Mouse (Mus musculus): ENCODE measurements at regions not wholly inside any gene's neighbourhood (a gene's known extent, or its start where the extent isn't known, plus 50 kb on each side); places are given as distances from the start of the nearest gene placed in this dataset.

DNA sequence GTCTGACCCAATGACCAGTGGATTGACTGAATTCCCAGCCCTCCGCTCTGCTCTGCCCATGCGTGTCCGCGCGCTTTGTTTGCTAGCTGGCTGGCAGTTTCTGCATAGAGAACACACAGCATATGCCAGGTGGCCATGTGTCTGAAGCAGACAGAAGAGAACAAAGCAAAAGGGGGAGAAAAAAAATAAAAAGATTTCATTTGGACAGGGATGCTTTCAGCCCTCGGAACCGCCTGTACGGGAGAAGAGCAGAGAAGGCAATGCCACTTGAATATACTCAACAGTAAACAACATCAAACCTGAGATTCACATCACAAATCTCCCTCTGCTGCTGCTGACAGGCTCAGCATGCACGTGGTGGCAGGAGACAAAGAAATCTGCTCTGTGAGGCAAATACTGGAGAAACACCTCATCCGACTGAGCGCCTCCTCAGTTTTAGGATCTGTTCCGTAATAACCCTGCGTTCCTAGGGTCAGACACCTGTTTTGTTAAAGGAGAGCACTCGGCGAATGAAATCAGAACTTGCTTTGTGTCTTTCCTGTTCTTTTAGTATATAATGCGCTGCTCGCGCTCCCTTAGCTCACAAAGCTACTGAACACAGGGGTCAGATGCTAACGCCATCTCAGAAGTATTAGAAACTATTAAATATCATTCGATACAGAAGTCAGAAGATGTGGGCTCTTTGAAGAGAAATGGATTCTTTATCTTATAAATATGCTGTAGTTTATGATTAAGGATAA lies 186.3 kb upstream of the Gm11146 start:
- H3K4me3 ChIP-seq (ENCODE audit: low read depth, low read length) = peak overlapping the region; percentile 17
- peak; percentile 88 for ATAC-seq (ENCODE audit: low FRiP score)

DNA sequence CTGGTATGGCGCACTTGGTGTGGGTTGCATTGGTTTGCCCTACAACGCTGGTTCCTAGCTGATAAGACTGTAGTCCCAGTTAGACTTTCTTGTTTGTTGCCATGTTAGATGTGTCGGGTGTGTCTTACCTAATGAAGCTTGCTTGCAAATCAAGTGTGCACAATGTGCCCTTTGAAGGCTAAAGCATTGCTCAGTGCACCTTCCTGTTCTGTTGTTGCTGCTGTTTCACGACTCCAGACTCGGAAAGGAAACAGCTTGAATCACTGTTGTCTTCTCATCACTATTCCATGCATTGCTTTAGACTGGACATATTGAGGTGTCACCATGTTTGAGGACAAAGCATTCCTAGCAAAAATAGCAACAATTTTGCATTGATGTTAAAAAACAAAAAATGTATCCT lies 185.1 kb upstream of the Gm11146 start:
- Histone ChIP-seq H3K4me3 (ENCODE audit: low read depth, low read length) (no peak overlapping the region), H3K9ac (replicated peaks; ENCODE audit: low read length, poor library complexity, severe bottlenecking) (no peak overlapping the region), H3K4me2 (ENCODE audit: low read depth, low read length, poor library complexity, severe bottlenecking) (no peak overlapping the region), H3K27ac (ENCODE audit: low read depth, low read length) (0 out of 2 replicates have a peak overlapping the region, but pooled peaks have one; percentile 7), H3K36me3 (ENCODE audit: insufficient read depth, low read length) (no peaks in the 10 kb centered on the region), H3K4me1 (ENCODE audit: insufficient read depth, low read length) (no peaks in the 10 kb centered on the region), H3K27me3 (ENCODE audit: insufficient read depth, low read length) (no peaks in the 10 kb centered on the region), H3K9me3 (ENCODE audit: low read length) (no peaks in the 10 kb centered on the region)
- TF ChIP-seq CTCF (IDR thresholded peaks at IDR 0.05) = no peak
- DNase-seq (ENCODE audit: low spot score) = no peak
- WGBS = 80% methylated on average over 5 of the region's 5 CpGs
- no peak for ATAC-seq (ENCODE audit: low FRiP score)

More for the DNA sequence above, 186.3 kb upstream of the Gm11146 start:
- no peaks in the 10 kb centered on the region for H3K9me3 ChIP-seq (ENCODE audit: low read length)
- peak overlapping the region; percentile 94 for H3K27ac ChIP-seq (ENCODE audit: low read depth, low read length)
- peak; percentile 90 for DNase-seq (ENCODE audit: low spot score)
- peak overlapping the region; percentile 43 for H3K4me2 ChIP-seq (ENCODE audit: low read depth, low read length, poor library complexity, severe bottlenecking)
- peak; percentile 44 for TF ChIP-seq CTCF (IDR thresholded peaks at IDR 0.05)
- H3K4me1 ChIP-seq (ENCODE audit: insufficient read depth, low read length) = no peaks in the 10 kb centered on the region
- H3K36me3 ChIP-seq (ENCODE audit: insufficient read depth, low read length) = no peaks in the 10 kb centered on the region
- peak overlapping the region; percentile 66 for H3K9ac ChIP-seq (replicated peaks; ENCODE audit: low read length, poor library complexity, severe bottlenecking)
- WGBS = 17% methylated on average over 20 of the region's 20 CpGs
- no peaks in the 10 kb centered on the region for H3K27me3 ChIP-seq (ENCODE audit: insufficient read depth, low read length)

DNA sequence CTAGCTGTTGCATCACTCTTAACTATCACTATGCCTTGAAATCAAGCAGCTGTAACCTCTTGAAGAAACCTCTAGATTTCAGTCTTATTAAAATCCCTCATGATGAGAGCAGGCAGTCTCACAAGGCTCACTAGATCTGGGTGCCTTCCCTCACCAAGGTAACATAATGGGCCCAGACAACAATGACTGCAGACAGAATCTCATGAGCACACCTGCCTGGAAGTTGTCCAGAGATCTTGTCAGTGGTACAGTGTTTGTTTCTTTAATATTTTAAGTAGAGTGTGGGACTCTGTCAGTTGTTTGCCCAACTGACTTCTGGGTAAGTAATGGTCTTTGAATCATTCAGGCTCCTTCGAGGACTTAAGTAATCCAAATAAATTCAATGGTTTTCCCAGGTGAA lies 177.1 kb upstream of the Gm11146 start:
- ATAC-seq (ENCODE audit: low FRiP score) = no peak
- no peak overlapping the region for H3K4me2 ChIP-seq (ENCODE audit: low read depth, low read length, poor library complexity, severe bottlenecking)
- no peak for TF ChIP-seq CTCF (IDR thresholded peaks at IDR 0.05)
- 74% methylated on average over 1 of the region's 1 CpGs for WGBS
- no peaks in the 10 kb centered on the region for H3K27me3 ChIP-seq (ENCODE audit: insufficient read depth, low read length)
- H3K27ac ChIP-seq (ENCODE audit: low read depth, low read length) = no peak overlapping the region
- H3K9ac ChIP-seq (replicated peaks; ENCODE audit: low read length, poor library complexity, severe bottlenecking) = no peak overlapping the region
- H3K4me1 ChIP-seq (ENCODE audit: insufficient read depth, low read length) = no peaks in the 10 kb centered on the region
- DNase-seq (ENCODE audit: low spot score) = no peak
- H3K36me3 ChIP-seq (ENCODE audit: insufficient read depth, low read length) = no peaks in the 10 kb centered on the region
- H3K4me3 ChIP-seq (ENCODE audit: low read depth, low read length) = no peak overlapping the region
- no peaks in the 10 kb centered on the region for H3K9me3 ChIP-seq (ENCODE audit: low read length)

DNA sequence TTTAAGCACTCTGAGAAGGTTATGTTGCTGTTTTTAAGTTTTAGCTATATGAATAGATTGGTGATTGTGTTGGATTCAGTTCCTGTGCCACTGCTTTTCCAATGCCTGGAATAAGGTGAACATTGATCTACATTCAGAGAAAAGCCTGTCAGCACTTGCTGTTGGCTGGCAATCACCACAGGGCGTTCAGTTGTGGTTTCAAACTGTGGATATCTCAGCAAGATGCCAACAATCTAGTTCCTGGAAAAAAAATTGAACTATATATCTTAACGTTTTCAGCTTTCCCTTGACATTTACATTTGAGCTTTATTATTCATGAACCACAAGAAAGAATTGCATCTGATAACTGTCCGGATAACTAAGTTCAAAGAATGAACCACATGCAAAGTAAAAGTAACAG lies 170.2 kb upstream of the Gm11146 start:
- H3K27ac ChIP-seq (ENCODE audit: low read depth, low read length) = no peak overlapping the region
- 65% methylated on average over 3 of the region's 3 CpGs for WGBS
- H3K4me1 ChIP-seq (ENCODE audit: insufficient read depth, low read length) = no peaks in the 10 kb centered on the region
- H3K27me3 ChIP-seq (ENCODE audit: insufficient read depth, low read length) = no peaks in the 10 kb centered on the region
- H3K9ac ChIP-seq (replicated peaks; ENCODE audit: low read length, poor library complexity, severe bottlenecking) = no peak overlapping the region
- H3K4me3 ChIP-seq (ENCODE audit: low read depth, low read length) = no peak overlapping the region
- no peaks in the 10 kb centered on the region for H3K36me3 ChIP-seq (ENCODE audit: insufficient read depth, low read length)
- H3K4me2 ChIP-seq (ENCODE audit: low read depth, low read length, poor library complexity, severe bottlenecking) = no peak overlapping the region
- no peaks in the 10 kb centered on the region for H3K9me3 ChIP-seq (ENCODE audit: low read length)
- no peak for ATAC-seq (ENCODE audit: low FRiP score)
- no peak for DNase-seq (ENCODE audit: low spot score)
- no peak for TF ChIP-seq CTCF (IDR thresholded peaks at IDR 0.05)

DNA sequence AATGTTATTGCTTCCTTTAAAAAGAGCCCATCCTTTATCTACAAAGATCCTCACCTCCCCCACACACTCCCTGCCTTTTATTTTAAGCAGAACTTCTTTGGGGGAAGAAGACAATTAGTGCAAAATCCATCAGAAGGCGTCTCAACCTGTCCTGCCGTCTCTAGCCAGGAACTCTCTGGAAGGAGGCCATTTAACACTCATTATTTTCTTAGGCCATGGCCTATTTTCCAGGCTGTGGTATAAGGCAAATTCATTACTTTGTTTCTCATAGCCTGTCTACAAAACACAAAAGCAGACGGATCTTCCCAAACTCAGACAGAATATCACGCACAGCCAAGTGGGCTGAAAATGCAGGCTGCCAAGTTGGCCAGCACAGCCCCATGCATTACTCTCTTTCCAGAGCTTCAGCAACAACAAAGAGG lies 159.0 kb upstream of the Gm11146 start:
- no peak for TF ChIP-seq CTCF (IDR thresholded peaks at IDR 0.05)
- H3K27me3 ChIP-seq (ENCODE audit: insufficient read depth, low read length) = no peaks in the 10 kb centered on the region
- peak; percentile 56 for DNase-seq (ENCODE audit: low spot score)
- ATAC-seq (ENCODE audit: low FRiP score) = no peak
- H3K4me3 ChIP-seq (ENCODE audit: low read depth, low read length) = no peak overlapping the region
- 64% methylated on average over 4 of the region's 4 CpGs for WGBS
- H3K4me1 ChIP-seq (ENCODE audit: insufficient read depth, low read length) = 0 out of 2 replicates have a peak, but pooled peaks cover 3% of the 10 kb centered on the region
- H3K9ac ChIP-seq (replicated peaks; ENCODE audit: low read length, poor library complexity, severe bottlenecking) = no peak overlapping the region
- H3K9me3 ChIP-seq (ENCODE audit: low read length) = no peaks in the 10 kb centered on the region
- H3K36me3 ChIP-seq (ENCODE audit: insufficient read depth, low read length) = no peaks in the 10 kb centered on the region
- H3K27ac ChIP-seq (ENCODE audit: low read depth, low read length) = peak overlapping the region; percentile 55
- no peak overlapping the region for H3K4me2 ChIP-seq (ENCODE audit: low read depth, low read length, poor library complexity, severe bottlenecking)

DNA sequence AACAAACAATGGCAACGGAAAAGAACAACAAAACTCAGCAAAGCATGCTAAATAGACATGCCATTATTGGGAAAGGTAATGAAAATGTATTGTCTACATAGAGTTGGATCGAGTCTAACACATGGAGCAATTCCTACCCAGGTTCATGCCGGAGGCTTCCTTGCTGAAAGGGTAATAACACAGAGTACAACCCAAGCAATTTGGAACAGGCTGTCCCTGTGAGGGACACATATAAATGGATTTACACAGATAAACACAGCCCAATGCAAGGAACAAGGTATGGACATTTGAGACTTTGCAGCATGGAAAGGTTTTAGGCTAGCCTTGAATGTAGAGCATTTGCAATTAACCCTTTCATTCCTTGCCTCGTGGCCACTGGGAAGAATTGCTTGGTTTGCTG lies 158.6 kb upstream of the Gm11146 start:
- Histone ChIP-seq H3K4me2 (ENCODE audit: low read depth, low read length, poor library complexity, severe bottlenecking) (no peak overlapping the region), H3K9me3 (ENCODE audit: low read length) (no peaks in the 10 kb centered on the region), H3K4me3 (ENCODE audit: low read depth, low read length) (no peak overlapping the region), H3K36me3 (ENCODE audit: insufficient read depth, low read length) (no peaks in the 10 kb centered on the region), H3K27me3 (ENCODE audit: insufficient read depth, low read length) (no peaks in the 10 kb centered on the region), H3K4me1 (ENCODE audit: insufficient read depth, low read length) (0 out of 2 replicates have a peak, but pooled peaks cover 3% of the 10 kb centered on the region), H3K9ac (replicated peaks; ENCODE audit: low read length, poor library complexity, severe bottlenecking) (no peak overlapping the region), H3K27ac (ENCODE audit: low read depth, low read length) (peak overlapping the region; percentile 55)
- 74% methylated on average over 4 of the region's 4 CpGs for WGBS
- DNase-seq (ENCODE audit: low spot score) = peak; percentile 21
- TF ChIP-seq CTCF (IDR thresholded peaks at IDR 0.05) = no peak
- 0 out of 2 replicates have a peak, but pooled peaks have one; percentile 20 for ATAC-seq (ENCODE audit: low FRiP score)
